Mouse (Mus musculus) macrophage (primary cell): ENCODE measurements around the gene Cdh11. TPM values are rescaled to one million over a fixed set of nuclear protein-coding genes. Genes with fewer than 3 reads are reported as not detected.

Experiments used
- H3K27ac ChIP-seq: fragments of 350-480 bp; formaldehyde crosslinking; 2 replicates; pipeline ENCODE4 v1.9.0; 2021
- H3K36me3 ChIP-seq: fragments of 350-480 bp; formaldehyde crosslinking; 2 replicates; pipeline ENCODE4 v1.9.0; 2021; ENCODE audit errors: inconsistent target
- H3K4me3 ChIP-seq: fragments of 350-480 bp; formaldehyde crosslinking; 2 replicates; pipeline ENCODE4 v1.9.0; 2021; ENCODE audit errors: inconsistent target
- H3K79me2 ChIP-seq: fragments of 350-480 bp; formaldehyde crosslinking; 2 replicates; pipeline ENCODE4 v1.9.0; 2021; ENCODE audit errors: inconsistent target
- WGBS: methylation state at CpG from one replicate; pipeline ENCODE4 v1.1.7; 2026; ENCODE audit warnings: inconsistent platforms; ENCODE audit not compliant: missing documents; 5-methylcytosine and 5-hydroxymethylcytosine counted together
- polyA plus RNA-seq: library from polyadenylated mRNA; stranded (reverse); fragments of 250-400 nt; gene quantifications from 3 replicates; pipeline ENCODE4 v1.2.4, GENCODE M21; 2018; ENCODE audit warnings: inconsistent platforms
- total RNA-seq, 78 experiments: library from RNA; depleted of rRNA; stranded (reverse); fragments of 250-400 nt; gene quantifications; 1 replicate in 9 of 78; 2 replicates in 24 of 78; 3 replicates in 43 of 78; 4 replicates in 2 of 78; pipeline ENCODE4 v1.2.4; 2018; ENCODE audit warnings: inconsistent platforms in 56 of 78

Gene Cdh11
- 10 to 100 TPM in 1 of 26 experiments, 1 to 10 TPM in 1, under 1 TPM in 24; 0.18 to 42.2 (median 0.34) TPM for total RNA-seq (2018; cell fraction: chromatin; rRNA removed)
- under 1 TPM; 0.04 to 0.16 (median 0.09) TPM for total RNA-seq (2018; cell fraction: cytosol; rRNA removed)
- 1 to 10 TPM in 1 of 26 experiments, under 1 TPM in 23, not detected in 2; 0.10 to 5.8 (median 0.26) TPM for total RNA-seq (2018; cell fraction: nucleus; rRNA removed)
- polyA plus RNA-seq: 0.10 to 0.17 TPM in 2 of 3 replicates, not detected in the other

DNA sequence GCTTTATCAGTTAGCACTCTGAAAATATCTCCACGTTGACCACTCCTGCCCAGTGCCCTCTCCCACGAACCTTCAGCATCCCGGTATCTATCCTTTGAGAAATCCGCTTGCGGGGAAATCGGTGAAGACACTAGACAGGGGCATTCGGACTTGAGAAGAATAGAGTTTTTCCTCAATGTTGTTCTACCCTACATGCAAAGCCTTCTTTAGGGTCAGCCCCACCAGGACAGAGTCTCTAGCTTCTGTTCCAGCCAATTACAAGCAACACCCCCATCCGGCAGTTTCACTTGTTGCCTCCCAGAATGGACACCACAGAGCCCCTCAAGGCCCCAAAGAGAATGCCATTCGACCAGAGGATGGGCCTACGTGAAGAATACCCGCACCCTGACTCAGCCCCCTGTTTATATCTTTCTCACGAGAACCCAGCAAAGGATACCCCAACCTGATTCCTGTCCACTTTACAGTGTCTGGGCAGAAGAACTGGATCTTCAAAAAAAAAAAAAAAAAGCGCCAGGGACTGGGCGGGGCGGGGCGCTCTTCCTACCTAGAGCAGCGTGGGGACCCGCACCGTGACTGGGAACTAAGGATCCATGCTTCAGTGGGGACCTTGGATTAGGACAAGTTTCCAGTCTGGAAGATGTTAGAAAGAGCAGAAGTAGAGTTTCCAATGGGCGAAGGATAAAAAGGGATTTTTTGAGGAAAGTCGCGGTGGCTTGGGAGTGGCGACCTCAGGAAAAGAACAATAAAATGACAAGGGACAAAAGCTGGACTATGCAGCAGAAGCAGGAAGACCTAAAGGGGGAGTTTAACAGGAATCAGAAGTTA, at the start of gene Cdh11:
Gene Cdh11, minus strand, starts transcription at position 51 of the 825 bp plus-strand sequence.
- Histone ChIP-seq H3K27ac (no peak within 1 kb of the TSS), H3K4me3 (no peak within 1 kb of the TSS), H3K79me2 (no peaks in the 10 kb centered on the region), H3K36me3 (no peaks in the 10 kb centered on the region)
- WGBS: 9% methylated on average over 22 of the region's 23 CpGs

DNA sequence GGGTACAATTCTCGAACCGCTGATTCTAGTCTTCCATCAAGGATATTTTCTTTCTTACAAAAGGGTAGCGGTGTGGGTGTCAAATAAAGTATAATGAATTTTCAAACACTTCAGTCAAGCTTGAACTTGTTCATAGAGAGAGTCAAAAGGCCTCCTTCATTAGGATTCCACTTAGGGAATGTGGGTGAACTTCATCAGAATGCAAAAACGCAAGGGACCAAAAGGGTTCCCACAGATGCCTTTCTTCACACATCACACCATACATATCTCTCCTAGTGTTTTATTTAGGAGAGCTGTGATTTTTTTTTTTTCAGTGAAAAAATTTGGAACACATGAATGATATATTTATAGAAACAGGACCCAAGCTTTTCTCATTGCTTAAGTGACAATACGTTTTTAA, 28.5 kb upstream of the Cdh11 start:
- WGBS: 87% methylated on average over 5 of the region's 5 CpGs
- no peaks in the 10 kb centered on the region for H3K36me3 ChIP-seq
- no peaks in the 10 kb centered on the region for H3K79me2 ChIP-seq
- no peak overlapping the region for H3K27ac ChIP-seq
- H3K4me3 ChIP-seq: no peak overlapping the region

DNA sequence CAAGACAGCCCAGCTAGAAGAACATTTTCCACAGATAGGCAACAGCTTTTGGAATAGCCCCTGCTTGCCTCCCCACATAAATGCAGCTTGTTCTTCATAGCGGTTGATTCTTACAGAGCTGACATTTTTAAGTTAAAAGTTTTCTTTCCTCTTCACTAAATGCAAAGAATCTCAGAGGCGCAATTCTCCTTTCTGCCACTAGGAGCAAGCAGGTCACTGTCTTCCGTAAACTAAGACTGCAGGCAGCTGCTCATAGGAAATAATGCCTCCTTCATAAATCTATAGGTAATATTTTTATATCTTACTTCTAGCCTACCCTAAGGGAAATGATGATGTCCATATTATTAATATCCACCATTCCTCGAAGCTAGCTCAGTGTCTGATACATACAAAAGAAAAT, 4.9 kb upstream of the Cdh11 start:
- no peaks in the 10 kb centered on the region for H3K36me3 ChIP-seq
- no peak overlapping the region for H3K4me3 ChIP-seq
- no peaks in the 10 kb centered on the region for H3K79me2 ChIP-seq
- WGBS: 23% methylated on average over 4 of the region's 4 CpGs
- H3K27ac ChIP-seq: no peak overlapping the region

DNA sequence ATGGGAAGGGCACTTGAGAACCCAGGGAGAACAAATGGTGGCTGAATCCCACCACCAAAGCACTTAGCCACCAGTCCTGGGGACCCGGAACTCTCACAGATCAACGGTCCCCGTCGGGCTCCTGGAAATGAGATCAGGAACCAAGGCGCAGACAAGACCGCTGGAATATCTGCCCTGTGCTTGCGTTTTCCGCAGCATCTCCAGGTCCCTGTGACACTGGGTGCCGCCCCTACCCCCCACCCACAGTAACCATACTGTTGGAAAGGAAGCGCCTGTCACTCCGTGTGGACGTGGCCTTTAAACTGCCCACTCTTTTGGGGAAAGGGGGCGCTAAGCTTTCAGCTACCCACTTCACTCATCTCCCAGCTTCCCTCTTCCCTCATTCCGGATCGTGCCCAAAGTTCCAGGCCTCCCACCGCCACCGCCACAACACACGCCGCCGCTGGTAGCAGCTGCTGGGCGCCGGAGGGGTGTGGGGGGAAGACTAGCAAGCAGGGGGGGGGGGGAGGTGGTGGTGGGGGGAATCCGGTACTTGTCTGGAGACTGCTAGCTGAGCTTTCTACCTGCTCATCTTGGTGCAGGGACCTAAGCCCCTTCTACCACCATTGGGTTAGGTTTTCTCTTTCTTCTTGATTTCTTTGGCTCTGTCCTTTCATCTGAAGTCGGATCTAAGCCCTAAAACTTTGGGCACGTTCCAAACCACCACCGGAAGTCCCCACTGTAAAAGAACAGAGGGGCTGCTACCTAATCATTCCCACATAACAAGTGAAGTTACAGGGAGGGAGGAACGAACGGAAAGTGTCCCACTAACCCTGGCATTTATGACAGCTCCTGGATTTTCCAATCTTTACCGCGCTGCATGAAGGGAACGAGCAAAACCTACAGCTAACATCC, 1.3 kb upstream of the Cdh11 start:
- Histone ChIP-seq H3K79me2 (no peaks in the 10 kb centered on the region), H3K27ac (no peak overlapping the region), H3K36me3 (no peaks in the 10 kb centered on the region), H3K4me3 (no peak overlapping the region)
- WGBS: 5% methylated on average over 29 of the region's 31 CpGs

DNA sequence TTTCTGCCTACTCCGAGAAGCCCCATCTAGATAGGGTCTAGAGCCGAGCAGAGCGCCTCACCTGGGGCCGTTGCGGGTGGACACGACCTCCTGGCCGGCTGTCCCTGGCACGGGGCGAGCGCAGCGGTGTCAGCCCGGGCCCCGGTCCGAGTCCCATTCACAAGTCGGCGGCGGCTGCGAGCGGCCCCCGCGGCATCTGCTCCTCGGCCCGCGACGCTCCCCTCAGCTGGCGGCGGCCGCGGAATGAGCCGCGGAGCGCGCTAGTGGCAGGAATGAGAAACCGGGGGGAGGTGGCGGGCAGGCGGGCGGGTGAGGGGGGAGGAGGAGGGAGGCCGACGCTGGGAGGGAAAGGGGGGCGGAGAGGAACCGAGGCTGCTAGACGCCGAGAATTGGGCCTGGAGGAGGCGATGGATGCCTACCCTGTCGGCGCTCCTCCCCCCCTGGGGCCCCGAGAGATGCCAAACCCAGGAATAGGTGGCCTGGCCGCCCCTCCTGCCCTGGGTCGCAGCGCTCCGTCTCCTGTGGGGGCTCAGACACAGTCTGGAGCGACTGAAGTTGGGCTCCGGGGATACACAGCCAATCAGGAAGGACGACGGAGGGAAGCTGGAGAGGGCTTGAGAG, 497 bp downstream of the Cdh11 start:
- Histone ChIP-seq H3K36me3 (no peaks in the 10 kb centered on the region), H3K79me2 (no peaks in the 10 kb centered on the region), H3K4me3 (no peak overlapping the region), H3K27ac (no peak overlapping the region)
- 5% methylated on average over 39 of the region's 55 CpGs for WGBS

DNA sequence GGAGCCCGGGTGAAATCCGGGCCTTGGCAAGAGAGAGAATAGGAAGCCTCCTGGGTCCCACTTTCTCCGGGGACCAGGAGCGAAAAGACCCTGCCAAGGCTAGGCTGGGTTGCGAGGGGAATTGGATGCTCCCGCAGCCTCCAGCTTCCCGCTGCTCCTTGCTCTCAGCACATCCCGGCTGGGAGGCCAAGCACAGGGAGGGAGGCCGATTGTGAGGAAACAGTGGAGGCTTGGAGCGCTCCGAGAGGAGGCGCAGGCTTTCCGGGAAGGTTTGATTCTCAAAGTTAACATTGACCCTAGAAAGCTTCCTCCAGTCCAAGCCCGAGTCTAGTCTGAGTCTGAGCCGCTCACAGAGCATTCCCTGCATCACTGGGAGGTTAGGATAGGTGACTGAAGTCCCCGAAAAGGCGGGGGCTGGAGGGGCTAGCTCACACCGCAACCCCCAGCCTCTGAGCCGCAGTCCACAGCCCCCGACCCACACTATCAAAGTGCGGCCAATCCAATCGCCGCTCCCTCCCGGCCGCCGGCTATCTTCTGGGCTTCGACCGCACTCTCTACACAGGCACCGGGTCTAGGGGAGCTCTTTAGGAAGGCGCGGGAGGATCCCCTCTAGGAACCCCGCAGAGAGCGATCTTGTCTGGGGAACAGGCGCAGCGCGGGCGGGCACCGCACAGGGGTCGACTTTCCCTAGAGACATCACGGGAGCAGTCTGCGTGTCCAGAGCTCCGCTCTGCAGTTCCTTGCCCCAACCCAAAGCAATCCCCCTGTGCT, 1.4 kb downstream of the Cdh11 start:
- Histone ChIP-seq H3K4me3 (no peak overlapping the region), H3K27ac (no peak overlapping the region), H3K36me3 (no peaks in the 10 kb centered on the region), H3K79me2 (no peaks in the 10 kb centered on the region)
- WGBS: 3% methylated on average over 42 of the region's 42 CpGs

DNA sequence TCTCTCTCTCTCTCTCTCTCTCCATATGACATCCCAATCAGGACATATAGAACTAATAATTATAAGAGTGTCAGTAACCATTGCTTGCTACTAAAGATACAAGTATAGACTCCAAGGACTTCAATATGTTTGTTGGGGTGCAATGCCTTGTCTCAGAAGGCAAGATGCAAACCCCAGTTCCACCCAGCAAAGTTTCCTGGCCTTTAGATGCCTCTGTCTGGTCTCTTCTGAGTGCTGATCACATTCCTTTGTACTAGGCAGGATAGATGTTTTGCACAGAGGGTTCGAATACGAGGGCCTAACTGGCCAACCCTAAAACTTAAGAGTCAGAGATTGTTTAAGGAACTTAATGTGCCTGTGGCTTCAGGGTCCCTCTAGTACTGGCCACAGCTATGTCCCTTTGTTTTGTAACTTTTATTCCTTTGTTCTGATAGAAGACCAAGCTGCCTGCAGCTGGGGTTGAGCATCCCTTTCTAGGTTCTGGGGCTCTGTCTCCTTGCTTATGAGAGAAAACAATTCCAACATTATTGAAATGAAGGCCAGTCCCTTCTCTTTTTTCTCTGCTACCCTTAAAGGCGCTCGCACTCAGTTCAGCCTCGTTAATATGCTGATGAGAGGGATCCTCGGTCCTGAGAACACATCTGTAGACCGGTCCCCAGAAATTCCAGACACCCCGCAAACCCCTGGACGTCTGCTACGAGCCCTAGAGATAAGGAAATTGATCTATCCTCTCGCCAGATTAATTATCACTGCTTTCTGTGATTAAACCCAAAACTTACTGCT, 2.5 kb downstream of the Cdh11 start:
- H3K27ac ChIP-seq: no peak overlapping the region
- no peaks in the 10 kb centered on the region for H3K36me3 ChIP-seq
- H3K4me3 ChIP-seq: no peak overlapping the region
- no peaks in the 10 kb centered on the region for H3K79me2 ChIP-seq
- 9% methylated on average over 11 of the region's 11 CpGs for WGBS

DNA sequence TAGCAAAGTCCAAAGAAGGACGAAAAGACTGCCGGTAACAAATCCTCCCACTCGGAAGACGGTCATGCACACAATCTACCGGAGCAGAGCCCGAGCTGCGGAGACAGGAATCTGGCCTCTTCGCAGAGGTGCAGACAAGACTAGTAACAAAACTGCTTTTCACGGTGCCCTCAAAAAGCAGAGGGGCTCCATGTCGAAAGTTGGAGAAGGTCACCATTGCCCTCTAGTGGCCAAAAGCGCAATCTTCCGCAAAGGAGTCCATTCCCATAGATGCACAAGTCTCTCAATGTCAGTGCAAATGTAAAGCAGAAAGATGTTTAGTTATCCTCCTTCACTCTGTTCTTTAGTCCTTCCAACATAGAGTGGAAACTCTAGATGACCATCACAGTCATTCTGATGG, 4.5 kb downstream of the Cdh11 start:
- H3K4me3 ChIP-seq: no peak overlapping the region
- WGBS: 6% methylated on average over 12 of the region's 12 CpGs
- no peaks in the 10 kb centered on the region for H3K36me3 ChIP-seq
- no peaks in the 10 kb centered on the region for H3K79me2 ChIP-seq
- H3K27ac ChIP-seq: no peak overlapping the region

DNA sequence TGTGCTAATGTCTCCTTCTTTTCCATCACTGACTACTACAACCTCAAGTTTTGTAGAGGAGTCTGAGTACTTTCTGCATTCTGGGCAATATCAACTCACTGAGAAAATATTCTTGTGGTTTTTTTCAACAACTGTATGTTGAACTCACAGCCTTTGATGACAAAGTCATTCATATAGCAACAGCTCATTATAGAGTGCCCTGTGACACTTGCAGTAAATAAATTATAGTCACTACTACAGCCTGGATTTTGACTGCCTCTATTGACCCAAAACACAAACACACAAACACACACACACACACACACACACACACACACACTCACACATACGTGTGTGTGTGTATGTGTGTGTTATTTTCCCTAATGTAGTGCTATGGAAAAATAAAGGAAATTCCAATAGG, 10.8 kb downstream of the Cdh11 start:
- no peaks in the 10 kb centered on the region for H3K36me3 ChIP-seq
- no CpG with 5 or more reads among the region's 1 CpGs for whole genome bisulfite sequencing

DNA sequence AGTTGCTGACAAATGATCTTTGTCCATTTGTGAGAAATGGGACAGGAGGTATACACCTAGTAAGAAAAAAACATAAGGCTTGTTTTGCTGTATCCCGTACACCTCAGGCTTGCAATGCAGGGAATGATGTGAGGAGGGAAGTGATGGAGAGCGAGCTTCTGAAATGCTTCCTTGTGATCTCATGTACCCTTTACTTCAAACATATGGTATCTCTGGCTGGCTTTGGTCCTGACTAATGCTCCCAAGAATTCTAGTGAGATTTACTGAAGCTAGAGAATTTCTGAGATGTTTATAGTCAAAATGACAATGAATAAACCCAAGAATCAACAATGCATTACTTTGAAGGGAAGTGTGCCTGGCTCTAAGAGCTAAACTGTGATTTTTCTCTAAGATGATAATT, 14.0 kb downstream of the Cdh11 start:
- Histone ChIP-seq H3K36me3 (no peaks in the 10 kb centered on the region), H3K79me2 (no peaks in the 10 kb centered on the region), H3K27ac (no peak overlapping the region), H3K4me3 (no peak overlapping the region)
- 84% methylated on average over 2 of the region's 2 CpGs for whole genome bisulfite sequencing

More for the DNA sequence above, 10.8 kb downstream of the Cdh11 start:
- H3K4me3 ChIP-seq: no peak overlapping the region
- H3K27ac ChIP-seq: no peak overlapping the region
- no peaks in the 10 kb centered on the region for H3K79me2 ChIP-seq

DNA sequence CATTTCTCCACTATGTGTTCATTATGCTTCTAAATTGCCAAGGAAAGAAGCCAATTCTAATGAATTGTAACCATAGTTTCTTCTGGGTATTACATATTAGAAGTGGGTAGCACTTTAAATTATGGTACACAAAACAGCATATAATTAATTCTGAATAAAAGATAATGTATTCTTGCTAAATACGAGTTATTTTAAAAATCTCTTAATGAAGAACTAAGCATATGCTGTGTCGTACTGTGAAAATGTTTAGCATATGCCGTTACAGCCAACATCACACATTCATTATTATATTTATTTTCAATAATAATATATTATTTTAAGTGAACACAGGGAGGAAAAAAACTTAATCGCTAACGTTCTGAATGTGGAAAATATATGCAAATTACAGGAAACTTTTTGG, 31.6 kb downstream of the Cdh11 start:
- WGBS: 96% methylated on average over 5 of the region's 5 CpGs
- no peaks in the 10 kb centered on the region for H3K36me3 ChIP-seq
- no peak overlapping the region for H3K4me3 ChIP-seq
- H3K79me2 ChIP-seq: no peaks in the 10 kb centered on the region
- H3K27ac ChIP-seq: no peak overlapping the region

DNA sequence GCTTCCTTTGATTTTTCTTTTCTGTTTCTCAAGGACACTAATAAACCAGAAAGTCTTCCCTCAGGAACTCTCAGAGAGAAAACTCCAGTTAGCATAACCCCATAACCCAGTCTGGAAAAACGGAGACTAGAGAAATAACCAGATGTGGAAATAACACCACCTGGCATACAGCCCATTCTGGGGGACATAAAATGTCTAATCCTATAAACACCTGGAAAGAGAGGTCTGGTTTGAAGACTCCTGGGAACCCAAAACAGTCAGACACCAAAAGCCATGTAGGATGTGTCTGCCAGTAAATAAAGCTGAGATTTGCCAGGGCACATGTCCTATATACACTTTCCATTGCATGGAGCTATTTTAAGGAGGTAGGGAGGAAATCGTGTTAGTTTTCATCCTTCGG, 42.5 kb downstream of the Cdh11 start:
- no peak overlapping the region for H3K27ac ChIP-seq
- H3K36me3 ChIP-seq: no peaks in the 10 kb centered on the region
- WGBS: 96% methylated on average over 3 of the region's 3 CpGs
- H3K4me3 ChIP-seq: no peak overlapping the region
- no peaks in the 10 kb centered on the region for H3K79me2 ChIP-seq

DNA sequence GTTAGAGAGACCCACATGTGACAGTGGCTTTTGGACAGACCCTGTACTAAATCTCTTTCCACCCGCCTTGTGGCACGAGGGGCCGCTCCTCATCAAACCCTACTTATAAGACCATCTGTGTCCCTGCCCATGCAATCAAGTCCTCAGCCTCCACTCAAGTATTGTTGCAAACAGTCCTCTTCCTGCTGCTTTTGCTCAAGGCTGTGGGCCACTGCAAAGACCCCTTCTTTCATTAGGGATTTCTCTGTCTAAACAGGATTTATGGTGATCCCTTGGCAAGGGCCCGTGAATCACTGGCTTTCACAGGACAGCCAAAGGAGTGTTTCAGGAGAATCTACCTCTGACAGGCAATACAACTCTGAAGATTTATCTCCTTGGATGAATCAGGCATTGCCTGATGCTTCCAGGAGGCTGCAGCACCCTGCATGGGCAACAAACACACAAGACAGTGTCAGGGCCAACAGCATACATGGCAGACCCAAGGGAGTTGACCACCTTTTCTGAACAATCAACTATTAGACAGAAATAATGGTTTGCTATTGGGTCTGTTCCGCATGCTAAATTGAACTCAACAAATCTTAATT, 43.3 kb downstream of the Cdh11 start:
- no peak overlapping the region for H3K4me3 ChIP-seq
- H3K79me2 ChIP-seq: no peaks in the 10 kb centered on the region
- H3K27ac ChIP-seq: no peak overlapping the region
- WGBS: 70% methylated on average over 5 of the region's 5 CpGs
- no peaks in the 10 kb centered on the region for H3K36me3 ChIP-seq
